Mouse (Mus musculus) spleen, postnatal 4 days (tissue): ENCODE results near the gene Fyn.

Experiments used
- DNase-seq, 2 experiments: peaks; one replicate each; pipeline ENCODE4 v3.0.0; 2022; ENCODE audit warnings: low spot score in 2 of 2

Fyn gene

DNA sequence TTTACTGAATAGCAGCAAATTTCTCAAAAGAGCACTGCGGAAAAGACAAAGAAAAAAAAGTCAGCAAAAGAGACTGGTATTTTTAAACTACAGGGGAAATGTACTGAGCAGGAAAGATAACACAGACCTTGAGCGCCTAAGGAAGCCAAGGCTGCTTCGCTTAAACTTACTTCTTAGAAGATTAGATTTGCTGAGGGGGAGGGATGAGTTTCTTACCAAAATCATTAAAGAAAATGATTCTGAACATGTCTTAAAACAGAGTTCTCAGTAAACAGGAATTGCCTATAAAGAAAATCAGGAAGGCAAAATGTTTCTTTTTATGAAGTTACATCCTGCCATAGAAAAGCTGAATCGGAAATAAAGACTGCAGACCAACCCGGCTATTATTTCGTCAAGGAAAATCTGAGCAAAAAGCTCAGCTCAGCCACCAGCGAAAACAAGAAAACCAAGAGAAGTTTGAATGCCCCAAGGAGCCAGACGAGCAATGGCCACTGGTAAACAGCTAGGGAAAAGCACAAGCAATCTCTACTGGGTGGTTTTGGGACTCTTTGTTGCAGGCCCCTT lies at the start of gene Fyn:
Gene Fyn (plus strand): TSS at position 284 of the 564 bp plus-strand sequence.
- DNase-seq: no peak

DNA sequence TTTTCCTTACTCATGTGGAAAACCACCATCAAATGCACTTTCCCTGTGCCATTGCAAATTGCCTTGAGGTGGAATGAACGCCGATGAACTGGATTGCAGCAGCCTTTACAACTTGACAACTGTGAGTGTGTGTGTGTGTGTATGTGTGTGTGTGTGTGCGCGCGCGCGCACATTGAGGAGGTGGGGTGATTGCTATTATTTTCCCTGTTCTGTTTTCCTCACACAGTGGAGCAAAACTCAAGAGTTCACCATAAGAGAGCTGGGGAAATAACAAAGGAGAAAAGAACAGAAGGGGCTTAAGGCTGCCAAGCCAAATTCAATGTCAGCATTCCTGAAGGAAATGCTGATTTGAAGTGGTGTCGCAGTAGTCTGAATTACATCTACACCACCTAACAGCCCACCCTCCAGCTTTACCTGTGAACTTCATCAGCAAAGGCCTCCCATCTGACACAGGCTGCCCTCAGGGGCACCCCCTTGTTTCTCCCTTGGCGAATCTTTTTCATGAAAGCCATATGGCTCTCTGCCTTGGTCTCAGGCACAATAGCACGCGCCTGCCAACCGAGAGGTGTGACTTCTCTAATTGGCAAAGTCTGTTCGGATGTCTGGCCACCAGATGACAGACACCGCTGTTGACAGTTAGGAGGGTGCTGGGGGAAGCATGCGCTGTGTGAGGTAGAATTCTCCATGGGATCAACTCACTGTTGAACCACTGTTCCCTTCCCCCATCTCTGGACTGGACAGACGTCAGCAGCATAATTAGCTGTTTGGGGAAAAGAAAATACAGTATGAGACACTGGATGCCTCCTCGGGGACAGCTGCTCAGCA lies 47.6 kb upstream of the Fyn start:
- DNase-seq: no peak

GRCm38 (mm10) chr10:39321623-39321985 lies 47.1 kb upstream of the Fyn start:
- no peak for DNase-seq

DNA sequence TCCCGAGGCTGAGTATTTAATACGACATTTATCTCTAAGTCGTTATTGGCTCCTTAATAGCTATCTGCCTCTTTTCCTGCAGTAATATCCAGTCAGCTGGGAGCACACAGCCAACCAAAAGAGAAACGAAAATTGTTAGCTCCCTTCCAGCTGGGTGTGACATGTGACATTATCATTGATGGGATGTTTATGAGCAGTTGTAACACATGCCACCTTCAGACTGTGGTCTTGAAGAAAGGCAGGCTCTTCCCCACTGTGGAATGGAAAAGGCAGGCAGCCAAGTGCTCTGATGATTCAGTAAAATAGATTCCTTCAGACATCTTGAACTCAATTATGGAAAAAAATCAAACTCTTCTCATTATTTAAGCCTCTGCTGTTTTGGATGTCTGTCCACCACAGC lies 46.5 kb upstream of the Fyn start:
- DNase-seq: no peak

GRCm38 (mm10) chr10:39324291-39324690 lies 44.4 kb upstream of the Fyn start:
- DNase-seq: no peak

- no peak for DNase-seq
Observed at GRCm38 (mm10) chr10:39328661-39329060, 40.0 kb upstream of the Fyn start.

GRCm38 (mm10) chr10:39334320-39334719 lies 34.3 kb upstream of the Fyn start:
- DNase-seq: no peak

GRCm38 (mm10) chr10:39335880-39336279 lies 32.8 kb upstream of the Fyn start:
- DNase-seq: no peak

DNA sequence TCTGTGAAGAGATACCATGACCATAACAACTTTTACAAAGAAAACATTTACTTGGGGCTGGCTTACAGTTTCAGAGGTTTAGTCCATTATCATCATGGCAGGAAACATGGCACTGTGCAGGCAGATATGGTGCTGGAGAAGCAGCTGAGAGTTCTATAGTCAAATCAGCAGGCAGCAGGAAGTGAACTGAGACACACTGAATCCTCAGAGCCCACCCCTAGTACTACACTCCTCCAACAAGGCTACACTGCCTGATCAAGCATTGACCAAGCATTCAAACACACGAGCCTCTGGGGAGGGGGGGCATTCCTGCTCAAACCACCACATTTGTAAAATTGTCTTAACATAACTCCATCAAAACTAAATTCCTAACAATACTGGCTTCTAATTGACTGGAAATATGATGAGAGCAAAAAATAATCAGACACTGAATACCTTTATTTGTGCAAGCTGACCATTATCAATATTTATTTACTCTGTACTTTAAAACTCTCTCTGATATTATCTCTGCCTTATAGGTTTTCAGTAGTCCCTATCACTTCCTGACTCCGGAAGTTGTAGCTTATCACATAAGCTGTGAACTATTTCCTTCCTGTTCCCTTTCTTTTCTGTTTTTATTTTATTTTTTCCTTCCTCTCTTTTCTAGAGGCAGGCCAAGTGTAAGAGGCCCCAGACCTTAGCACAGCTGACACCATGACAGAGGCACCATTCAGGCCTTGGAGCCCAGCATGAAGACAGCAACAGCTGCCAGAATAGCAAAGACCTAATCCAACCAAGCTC lies 29.3 kb upstream of the Fyn start:
- no peak for DNase-seq

- DNase-seq: no peak
Observed at GRCm38 (mm10) chr10:39339969-39340236, 28.8 kb upstream of the Fyn start.

GRCm38 (mm10) chr10:39343551-39343950 lies 25.1 kb upstream of the Fyn start:
- DNase-seq: no peak

- no peak for DNase-seq
Observed at GRCm38 (mm10) chr10:39345921-39346320, 22.7 kb upstream of the Fyn start.

DNA sequence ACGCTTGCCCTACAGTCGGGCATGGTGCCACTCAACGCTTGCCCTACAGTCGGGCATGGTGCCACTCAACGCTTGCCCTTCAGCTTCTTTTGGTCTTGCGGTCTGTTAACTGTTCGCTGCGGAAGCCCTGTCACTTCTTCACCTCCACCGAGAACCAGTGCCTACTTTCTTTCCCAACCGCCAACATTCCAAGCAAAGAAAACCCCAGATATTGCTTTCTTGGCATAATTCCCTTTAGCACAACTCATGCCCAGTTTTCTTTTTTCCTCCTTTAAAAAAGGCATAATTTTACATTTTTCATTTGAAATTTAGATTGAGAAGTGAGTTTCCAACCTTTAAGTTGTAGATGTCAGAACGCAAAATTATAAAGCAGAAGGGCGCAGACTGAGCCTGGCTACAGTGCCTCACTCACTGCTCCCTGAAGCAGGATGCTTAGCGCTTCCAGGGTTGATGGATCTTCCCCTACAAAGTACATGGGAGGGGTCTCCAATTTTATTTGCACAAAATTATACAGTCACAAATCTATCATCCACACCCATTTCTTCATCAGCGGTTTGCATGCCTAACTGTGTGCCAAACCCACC lies 18.8 kb upstream of the Fyn start:
- no peak for DNase-seq

DNA sequence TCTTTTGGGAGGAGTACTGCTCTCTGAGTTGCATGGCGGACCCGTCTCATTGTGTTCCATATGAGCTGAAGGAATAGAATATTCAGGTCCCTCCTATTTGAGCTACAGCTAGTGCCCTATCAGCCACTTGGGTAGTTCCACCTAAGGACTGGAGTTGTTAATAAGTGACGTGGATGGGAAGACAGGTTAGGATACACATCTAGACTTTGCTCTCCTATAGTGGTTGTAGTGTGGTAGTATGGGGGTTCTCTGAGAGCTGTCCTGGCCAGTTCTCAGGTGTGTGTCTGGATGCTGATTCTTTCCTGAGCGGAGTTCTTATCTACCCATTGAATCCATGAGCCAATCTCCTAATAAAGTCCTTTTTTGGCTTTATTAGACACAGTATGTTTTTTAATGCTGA lies 4.5 kb upstream of the Fyn start:
- DNase-seq: no peak

DNA sequence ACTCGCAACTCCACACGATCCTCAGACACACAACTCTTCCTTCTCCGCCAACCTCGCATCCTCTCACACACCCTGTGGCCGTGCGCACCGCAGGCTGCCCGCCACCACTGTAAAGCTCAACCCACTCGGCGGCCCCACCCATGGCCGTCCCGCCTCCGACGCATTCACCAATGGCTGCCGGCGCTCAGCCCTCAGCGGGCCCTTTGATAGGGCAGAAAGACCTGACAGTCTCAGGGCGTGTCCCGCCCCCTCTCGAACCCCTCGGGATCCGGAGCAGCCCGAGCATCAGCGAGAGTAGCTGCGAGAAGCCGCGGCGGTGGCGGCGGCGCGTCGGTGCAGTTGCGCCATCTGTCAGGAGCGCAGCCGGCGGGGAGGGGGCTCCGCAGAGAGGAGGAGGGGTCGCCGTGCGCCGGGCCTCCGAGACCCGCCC lies 862 bp downstream of the Fyn start:
- peak; percentile 90 to 93 for DNase-seq

DNA sequence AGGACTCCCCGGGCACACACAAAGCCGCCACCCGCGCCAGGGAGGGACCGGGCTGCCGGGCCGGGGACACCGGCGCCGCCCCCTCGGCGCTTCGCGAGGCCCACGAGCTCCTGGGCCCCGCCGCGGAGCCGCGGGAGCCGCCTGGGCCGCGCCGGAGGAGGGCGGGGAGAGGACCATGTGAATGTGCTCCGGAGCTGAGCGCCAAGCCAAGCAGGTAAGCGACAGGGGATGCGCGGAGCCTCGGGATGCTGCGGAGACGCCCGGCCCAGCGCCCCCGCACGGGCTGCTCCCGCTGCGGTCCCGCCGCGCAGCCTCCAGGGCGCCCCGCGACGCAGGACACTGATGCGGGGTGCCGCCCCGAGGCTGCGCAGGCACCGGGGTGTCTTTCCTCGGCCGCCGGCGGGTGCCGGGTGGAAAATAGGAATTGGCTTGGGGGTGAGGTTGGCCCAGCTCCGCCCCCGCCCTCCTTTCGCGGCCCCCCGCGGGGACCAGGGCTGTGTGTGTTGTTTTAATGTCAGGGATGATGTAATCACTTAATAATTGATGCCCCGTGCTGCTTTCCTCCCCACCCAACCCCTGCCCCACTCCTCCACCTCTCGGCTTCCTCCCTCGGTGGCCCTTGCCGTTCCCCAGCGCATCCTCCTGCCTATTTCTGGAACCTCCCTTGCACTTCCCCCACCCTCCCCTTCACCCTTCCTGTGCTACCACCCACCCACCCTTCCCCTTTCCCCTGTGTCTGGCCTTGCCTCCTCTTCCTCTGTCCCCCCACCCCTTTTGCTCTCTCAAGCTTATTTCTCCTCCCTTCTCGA lies 1.5 kb downstream of the Fyn start:
- peak in 1 of 2 experiments; percentile 19 for DNase-seq

DNA sequence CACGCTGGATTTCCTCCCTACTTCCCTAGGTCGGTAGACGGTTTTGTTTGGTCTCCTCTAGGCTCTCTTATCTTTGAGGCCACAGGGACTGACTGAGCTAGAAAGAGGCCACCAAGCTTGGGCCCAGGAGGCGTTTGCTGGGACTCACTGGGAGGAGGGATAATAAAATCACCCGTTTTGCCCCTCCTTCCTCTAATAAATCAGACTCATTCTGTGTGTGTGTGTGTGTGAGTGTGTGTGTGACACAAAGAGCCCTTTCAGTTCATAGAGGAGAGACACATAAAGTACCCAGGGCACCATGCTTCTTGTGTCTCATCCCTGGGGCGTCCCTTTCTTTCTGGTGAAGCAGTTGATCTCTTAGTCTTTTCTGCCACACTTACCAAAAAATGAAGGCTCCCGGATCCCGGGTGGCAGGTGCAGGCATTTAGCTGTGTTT lies 2.1 kb downstream of the Fyn start:
- DNase-seq: no peak

GRCm38 (mm10) chr10:39371467-39371866 lies 2.8 kb downstream of the Fyn start:
- DNase-seq: no peak

DNA sequence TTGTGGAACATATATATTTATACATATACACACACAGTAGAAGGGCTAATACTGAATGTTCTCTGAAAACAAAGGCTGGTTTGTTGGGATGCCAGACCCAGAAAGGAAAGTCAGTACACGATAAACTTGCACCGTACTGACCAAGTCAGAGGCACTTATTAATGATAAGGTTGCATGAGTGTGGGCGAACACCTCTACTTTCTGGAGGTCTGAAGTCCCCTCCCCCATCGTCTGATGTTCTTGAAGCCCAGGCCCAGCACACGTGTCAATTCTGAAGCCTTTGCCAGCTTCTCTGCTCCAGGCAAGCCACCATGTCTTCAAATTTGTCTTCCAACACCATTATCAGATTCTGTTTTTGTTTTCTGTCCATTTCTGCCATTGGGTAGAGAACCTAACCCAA lies 3.3 kb downstream of the Fyn start:
- DNase-seq: no peak

- no peak for DNase-seq
Observed at GRCm38 (mm10) chr10:39376676-39377075, 8.0 kb downstream of the Fyn start.

DNA sequence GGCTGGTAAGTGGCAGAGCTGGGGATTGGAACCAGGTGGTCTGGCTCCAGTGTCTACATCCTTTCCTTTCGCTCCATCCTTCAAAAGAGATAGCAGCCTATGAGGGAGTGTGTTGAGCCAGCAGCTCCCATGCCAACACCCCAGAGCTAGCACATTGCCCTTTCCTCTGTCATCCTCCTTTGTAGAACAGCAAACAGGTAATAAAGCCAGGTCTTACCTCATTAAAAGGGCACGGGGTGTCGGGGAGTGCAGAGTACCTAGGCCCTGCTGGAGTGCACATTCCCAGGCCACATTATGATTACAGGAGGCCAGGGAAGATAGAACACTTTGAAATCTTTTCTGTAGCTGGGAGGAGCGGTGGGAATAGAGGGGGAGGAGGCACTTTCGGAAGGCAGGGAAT lies 8.6 kb downstream of the Fyn start:
- DNase-seq: no peak
